8 mouse cellular contexts compared by ENCODE assay signal in genomic region chr7:5080010-5080751, GRCm38 (mm10). TPM values are rescaled to one million over a fixed set of nuclear protein-coding genes. Genes with fewer than 3 reads are reported as not detected.
DNase-seq lines count a peak whose midpoint lies in the region; ATAC-seq and TF ChIP-seq lines count a peak whose summit lies in the region.

Gene Epn1, plus strand, starts transcription at chr7:5080235.

- peaks cover 57% of the 10 kb centered on the region for H3K79me2 ChIP-seq in CH12.LX (replicated peaks; ENCODE audit: control insufficient read depth, extremely low read depth, insufficient read depth, poor library complexity, severe bottlenecking)

- H3K9me3 ChIP-seq in CH12.LX (replicated peaks; ENCODE audit: low read length) = no peaks in the 10 kb centered on the region
- H3K9me3 ChIP-seq in forebrain, embryonic 12.5 days = no peaks in the 10 kb centered on the region
- no peaks in the 10 kb centered on the region for H3K9me3 ChIP-seq in heart, postnatal 0 days (replicated peaks; ENCODE audit: control insufficient read depth, low read length)
- no peaks in the 10 kb centered on the region for H3K9me3 ChIP-seq in liver, embryonic 16.5 days (replicated peaks; ENCODE audit: control insufficient read depth, low read length)
- no peaks in the 10 kb centered on the region for H3K9me3 ChIP-seq in neural tube, embryonic 13.5 days

- dilution Hi-C loops in CH12.LX (cut with MboI; ENCODE audit: extremely low pct_ligation_motif_present, extremely low pct_unique_long_range_greater_than_20kb, low sequenced_read_pairs) = no loop called here

- H3K4me1 ChIP-seq in CH12.LX (ENCODE audit: control insufficient read depth in 1 of 2, insufficient read depth in 2 of 2) = peaks cover 5 to 42% of the 10 kb centered on the region in 2 experiments
- H3K4me1 ChIP-seq in forebrain, embryonic 12.5 days = peaks cover 16% of the 10 kb centered on the region
- H3K4me1 ChIP-seq in heart, postnatal 0 days (ENCODE audit: control insufficient read depth, insufficient read depth) = peaks cover 16% of the 10 kb centered on the region
- peaks cover 47% of the 10 kb centered on the region for H3K4me1 ChIP-seq in liver, embryonic 16.5 days (ENCODE audit: control insufficient read depth, low read depth, low read length)
- H3K4me1 ChIP-seq in neural tube, embryonic 13.5 days (replicated peaks) = peaks cover 37% of the 10 kb centered on the region
- peaks cover 6% of the 10 kb centered on the region for H3K4me1 ChIP-seq in testis, adult 2 months (ENCODE audit: control insufficient read depth, insufficient read depth, low read length)

- H3K4me3 ChIP-seq in CH12.LX (replicated peaks in 1 of 3; ENCODE audit: low read depth in 2 of 3, low read length in 2 of 3, poor library complexity in 1 of 3) = peak within 1 kb of the TSS; percentile 93 to 100 (median 99)
- H3K4me3 ChIP-seq in forebrain, embryonic 12.5 days (replicated peaks) = peak within 1 kb of the TSS; percentile 94
- H3K4me3 ChIP-seq in heart, postnatal 0 days (ENCODE audit: low read depth, low read length) = peak within 1 kb of the TSS; percentile 92
- H3K4me3 ChIP-seq in liver, embryonic 16.5 days (ENCODE audit: low read depth, low read length) = peak within 1 kb of the TSS; percentile 98
- peak within 1 kb of the TSS; percentile 99 for H3K4me3 ChIP-seq in neural tube, embryonic 13.5 days
- H3K4me3 ChIP-seq in testis, adult 2 months (ENCODE audit: control insufficient read depth, low read depth, low read length) = peak within 1 kb of the TSS; percentile 81

- H3K4me2 ChIP-seq in CH12.LX (ENCODE audit: insufficient read depth, low read depth, poor library complexity, severe bottlenecking) = peak within 1 kb of the TSS; percentile 83
- peak within 1 kb of the TSS; percentile 92 for H3K4me2 ChIP-seq in forebrain, embryonic 12.5 days
- peak within 1 kb of the TSS; percentile 80 for H3K4me2 ChIP-seq in heart, postnatal 0 days (ENCODE audit: low read depth, low read length)
- H3K4me2 ChIP-seq in liver, embryonic 16.5 days (ENCODE audit: low read depth, low read length) = peak within 1 kb of the TSS; percentile 68
- H3K4me2 ChIP-seq in neural tube, embryonic 13.5 days = peak within 1 kb of the TSS; percentile 93

- peak within 1 kb of the TSS; percentile 98 for H3K9ac ChIP-seq in CH12.LX (ENCODE audit: insufficient read depth, low read depth)
- peak within 1 kb of the TSS; percentile 94 for H3K9ac ChIP-seq in forebrain, embryonic 12.5 days
- peak within 1 kb of the TSS; percentile 95 for H3K9ac ChIP-seq in heart, postnatal 0 days (replicated peaks; ENCODE audit: low read depth, low read length)
- peak within 1 kb of the TSS; percentile 98 for H3K9ac ChIP-seq in liver, embryonic 16.5 days (ENCODE audit: low read depth, low read length)
- peak within 1 kb of the TSS; percentile 99 for H3K9ac ChIP-seq in neural tube, embryonic 13.5 days

- no peaks in the 10 kb centered on the region for H3K27me3 ChIP-seq in CH12.LX (replicated peaks)
- H3K27me3 ChIP-seq in forebrain, embryonic 12.5 days = no peaks in the 10 kb centered on the region
- no peaks in the 10 kb centered on the region for H3K27me3 ChIP-seq in heart, postnatal 0 days (ENCODE audit: control insufficient read depth, insufficient read depth, low read length)
- H3K27me3 ChIP-seq in liver, embryonic 16.5 days (ENCODE audit: control insufficient read depth, insufficient read depth, low read depth, low read length) = no peaks in the 10 kb centered on the region
- H3K27me3 ChIP-seq in neural tube, embryonic 13.5 days = no peaks in the 10 kb centered on the region
- no peaks in the 10 kb centered on the region for H3K27me3 ChIP-seq in testis, adult 2 months (ENCODE audit: control insufficient read depth, insufficient read depth, low read length)

- in situ Hi-C loops in CH12.LX (cut with MboI; ENCODE audit: low pct_ligation_motif_present, low pct_unique_long_range_greater_than_20kb, low sequenced_read_pairs) = no loop called here

- TF ChIP-seq EP300 in CH12.LX (IDR thresholded peaks at IDR 0.05; ENCODE audit: low read length) = no peak
- peak; percentile 92 for TF ChIP-seq EP300 in heart, postnatal 0 days (IDR thresholded peaks at IDR 0.05; ENCODE audit: low read depth)

- TF ChIP-seq CTCF in CH12.LX (conservative IDR thresholded peaks at IDR 0.05 in 1 of 2, IDR thresholded peaks at IDR 0.05 in 1 of 2; ENCODE audit: low read depth in 2 of 2, low read length in 2 of 2) = no peak
- TF ChIP-seq CTCF in heart, postnatal 0 days (IDR thresholded peaks at IDR 0.05; ENCODE audit: low read depth) = no peak
- no peak for TF ChIP-seq CTCF in testis, adult 2 months (IDR thresholded peaks at IDR 0.05; ENCODE audit: control insufficient read depth, insufficient read depth, insufficient replicate concordance, low read depth, low read length)

- TF ChIP-seq POLR2A in CH12.LX (IDR thresholded peaks at IDR 0.05; ENCODE audit: low read depth, low read length) = peak; percentile 74
- peak; percentile 74 for TF ChIP-seq POLR2A in testis, adult 2 months (IDR thresholded peaks at IDR 0.05; ENCODE audit: control insufficient read depth, low read depth, low read length)

- peak within 1 kb of the TSS; percentile 94 for H3K27ac ChIP-seq in CH12.LX (ENCODE audit: insufficient read depth, low read depth)
- peak within 1 kb of the TSS; percentile 90 for H3K27ac ChIP-seq in forebrain, embryonic 12.5 days
- H3K27ac ChIP-seq in heart, postnatal 0 days (ENCODE audit: low read depth) = peak within 1 kb of the TSS; percentile 97
- H3K27ac ChIP-seq in liver, embryonic 16.5 days (ENCODE audit: low read length) = peak within 1 kb of the TSS; percentile 95
- peak within 1 kb of the TSS; percentile 93 for H3K27ac ChIP-seq in neural tube, embryonic 13.5 days (replicated peaks)
- H3K27ac ChIP-seq in testis, adult 2 months (ENCODE audit: control insufficient read depth, insufficient read depth, low read depth, low read length) = peak within 1 kb of the TSS; percentile 72

- ATAC-seq in forebrain, embryonic 12.5 days (ENCODE audit: low FRiP score) = peak; percentile 98
- peak; percentile 98 for ATAC-seq in heart, postnatal 0 days (ENCODE audit: insufficient read depth, low read depth)
- ATAC-seq in liver, embryonic 16.5 days (ENCODE audit: low read depth) = peak; percentile 90
- peak; percentile 98 for ATAC-seq in neural tube, embryonic 13.5 days (ENCODE audit: low read depth)

- DNase-seq in CH12.LX (ENCODE audit: extremely low read depth) = peak; percentile 97
- DNase-seq in c-Kit-positive CD71-positive TER-119-negative erythroid progenitor cells, embryonic 14.5 days (ENCODE audit: low read depth) = peak; percentile 91
- peak; percentile 96 for DNase-seq in heart, postnatal 0 days (ENCODE audit: low spot score)
- peak; percentile 98 for DNase-seq in kidney, postnatal 4 days

- H3K36me3 ChIP-seq in CH12.LX (replicated peaks in 1 of 2; ENCODE audit: control insufficient read depth in 1 of 2, insufficient read depth in 1 of 2, low read length in 1 of 2) = peaks cover 32 to 51% of the 10 kb centered on the region in 2 experiments
- H3K36me3 ChIP-seq in forebrain, embryonic 12.5 days (replicated peaks) = peaks cover 60% of the 10 kb centered on the region
- H3K36me3 ChIP-seq in heart, postnatal 0 days (replicated peaks; ENCODE audit: control insufficient read depth, insufficient read depth, low read length) = peaks cover 51% of the 10 kb centered on the region
- peaks cover 41% of the 10 kb centered on the region for H3K36me3 ChIP-seq in liver, embryonic 16.5 days (ENCODE audit: control insufficient read depth, insufficient read depth)
- H3K36me3 ChIP-seq in neural tube, embryonic 13.5 days = peaks cover 54% of the 10 kb centered on the region
- no peaks in the 10 kb centered on the region for H3K36me3 ChIP-seq in testis, adult 2 months (ENCODE audit: control insufficient read depth, insufficient read depth, low read length)

- WGBS in forebrain, embryonic 12.5 days = under 1% methylated on average over 81 of the region's 81 CpGs
- WGBS in heart, postnatal 0 days = under 1% methylated on average over 81 of the region's 81 CpGs
- WGBS in liver, embryonic 16.5 days (ENCODE audit: insufficient replicate concordance) = under 1% methylated on average over 75 of the region's 81 CpGs
- WGBS in neural tube, embryonic 13.5 days = under 1% methylated on average over 79 of the region's 81 CpGs

- no peak for TF ChIP-seq RAD21 in CH12.LX (IDR thresholded peaks at IDR 0.05; ENCODE audit: low read depth, low read length)

TF ChIP-seq in CH12.LX, 34 proteins besides CTCF, POLR2A, EP300 and RAD21 (continues in another document):
- no peak for TF ChIP-seq ZC3H11A (IDR thresholded peaks at IDR 0.05; ENCODE audit: low read depth, low read length)
- 0 out of 2 replicates have a peak, but pooled peaks have one; percentile 37 for TF ChIP-seq TBP (conservative IDR thresholded peaks at IDR 0.05; ENCODE audit: low read depth, low read length)
- no peak for TF ChIP-seq ZNF384 (IDR thresholded peaks at IDR 0.05; ENCODE audit: low read depth, low read length)
- TF ChIP-seq POLR2AphosphoS2 (IDR thresholded peaks at IDR 0.05; ENCODE audit: low read depth, low read length) = peak; percentile 96
- TF ChIP-seq CHD2 (IDR thresholded peaks at IDR 0.05; ENCODE audit: low read length) = peak; percentile 85
- TF ChIP-seq GABPA (IDR thresholded peaks at IDR 0.05; ENCODE audit: insufficient replicate concordance, low read depth, low read length) = peak; percentile 22; the same call in 1 of the 2 replicates
- no peak for TF ChIP-seq MYC (IDR thresholded peaks at IDR 0.05; ENCODE audit: low read depth, low read length)
- peak; percentile 89 for TF ChIP-seq SIN3A (IDR thresholded peaks at IDR 0.05; ENCODE audit: low read length)
- no peak; the same call in 1 of the 2 replicates for TF ChIP-seq IRF4 (IDR thresholded peaks at IDR 0.05; ENCODE audit: low read depth, low read length)
- no peak for TF ChIP-seq MAFK (IDR thresholded peaks at IDR 0.05; ENCODE audit: insufficient replicate concordance, low read length)
- peak; percentile 99 for TF ChIP-seq ELF1 (IDR thresholded peaks at IDR 0.05; ENCODE audit: low read depth, low read length)
- no peak for TF ChIP-seq SMC3 (IDR thresholded peaks at IDR 0.05; ENCODE audit: low read depth, low read length)
- TF ChIP-seq HCFC1 (IDR thresholded peaks at IDR 0.05; ENCODE audit: low read depth, low read length) = peak; percentile 93
- TF ChIP-seq MXI1 (IDR thresholded peaks at IDR 0.05; ENCODE audit: low read depth, low read length) = no peak; the same call in 1 of the 2 replicates

RNA-seq across cellular contexts. Expression of gene Epn1, which starts in this region (rescaled TPM):
- total RNA-seq in CH12.LX (2012; rRNA removed) (68.9 and 72.9 TPM in 2 replicates), CH12.LX (2014; rRNA removed) (41.9 and 46.8 TPM in 2 replicates)
- polyA plus RNA-seq in CH12.LX (2012; ENCODE audit: insufficient read length, low read depth) = 97.2 and 101 TPM in 2 replicates
- polyA plus RNA-seq in forebrain, embryonic 12.5 days (2016; fragmentation: Nextera tagmentation; extraction: Ambion mirVana) = 62.9 and 66.4 TPM in 2 replicates
- 208 and 236 TPM in 2 replicates for total RNA-seq in heart, postnatal 0 days (2014; rRNA removed; ENCODE audit: low replicate concordance)
- 53.0 and 56.4 TPM in 2 replicates for polyA plus RNA-seq in heart, postnatal 0 days (2015; fragmentation: Nextera tagmentation; extraction: Ambion mirVana)
- polyA plus RNA-seq in liver, embryonic 16.5 days (2015; fragmentation: Nextera tagmentation; extraction: Ambion mirVana) = 45.2 and 46.6 TPM in 2 replicates
- 76.4 and 89.3 TPM in 2 replicates for polyA plus RNA-seq in neural tube, embryonic 13.5 days (2015; fragmentation: Nextera tagmentation; extraction: Ambion mirVana)
- 91.7 and 103 TPM in 2 replicates for polyA plus RNA-seq in testis, adult 2 months (2012; rRNA removed)

Comparison
In these comparisons a context has a peak if more than half of its experiments do, and no peak if none do; other contexts are left out.
1. Peak in every context shown above with its lines: DNase-seq, ATAC-seq, H3K4me3 ChIP-seq and H3K27ac ChIP-seq.